Mouse (Mus musculus): ENCODE measurements around the gene H2-M1.

DNA sequence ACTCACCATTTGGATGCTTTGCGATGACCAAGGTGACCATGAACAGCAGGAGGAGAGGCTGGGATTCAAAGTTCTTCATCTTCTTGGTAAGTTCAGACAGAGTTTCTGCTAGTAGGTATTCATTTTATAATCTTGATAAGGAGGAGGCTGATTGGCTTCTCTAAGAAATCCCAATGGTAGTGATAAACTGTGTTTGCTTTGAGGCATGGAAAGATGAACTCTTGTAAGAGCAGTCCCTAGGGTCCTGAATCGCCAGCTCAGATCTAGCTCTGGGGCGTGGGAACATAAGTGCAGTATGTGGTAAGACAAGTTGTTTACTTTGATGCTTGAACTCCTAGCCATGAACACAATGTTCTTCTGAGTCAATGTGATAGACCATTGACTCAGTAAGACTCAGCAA is 29.5 kb downstream of the H2-M1 start, which contains the start of gene H2-M9:
- TF ChIP-seq CTCF (IDR thresholded peaks at IDR 0.05; ENCODE audit: low read depth) (no peak), EP300 (IDR thresholded peaks at IDR 0.05; ENCODE audit: low read depth) (no peak)

All from liver, postnatal 0 days (tissue).